Mouse (Mus musculus) 416B (cell line): Measurements from ENCODE around the gene Gm20661.

Source experiments
- DNase-seq: peaks from one replicate; pipeline ENCODE4 v3.0.0; 2011; ENCODE audit warnings: low read depth

Gm20661 gene

GRCm38 (mm10) chr9:107982681-107983346, at the start of gene Gm20661:
TSS of gene Gm20661 (plus strand) at chr9:107983058.
- DNase-seq: peak; percentile 100

DNA sequence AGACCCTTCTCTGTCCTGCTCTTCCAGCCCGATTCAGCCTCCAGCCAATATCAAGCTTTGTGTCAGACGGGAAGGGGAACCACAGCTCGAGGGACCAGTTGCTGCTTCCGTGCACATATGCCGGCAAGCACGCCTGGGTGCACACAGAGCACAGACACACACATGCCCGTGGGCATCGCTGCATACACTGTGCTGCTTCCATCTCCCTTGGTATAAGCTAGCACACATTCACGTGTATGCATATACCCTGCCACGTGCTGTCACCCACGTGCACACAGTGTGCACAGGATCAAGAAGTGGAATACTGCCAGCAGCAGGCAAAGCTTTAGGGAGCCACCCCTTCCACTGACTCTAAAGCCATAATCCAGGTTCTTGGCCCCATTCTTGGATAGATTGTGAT, 48.7 kb upstream of the Gm20661 start:
- DNase-seq: no peak

GRCm38 (mm10) chr9:107935374-107935773, 47.5 kb upstream of the Gm20661 start, which contains the start of gene Camkv:
TSS of gene Camkv (plus strand) at chr9:107935674.
- no peak for DNase-seq

DNA sequence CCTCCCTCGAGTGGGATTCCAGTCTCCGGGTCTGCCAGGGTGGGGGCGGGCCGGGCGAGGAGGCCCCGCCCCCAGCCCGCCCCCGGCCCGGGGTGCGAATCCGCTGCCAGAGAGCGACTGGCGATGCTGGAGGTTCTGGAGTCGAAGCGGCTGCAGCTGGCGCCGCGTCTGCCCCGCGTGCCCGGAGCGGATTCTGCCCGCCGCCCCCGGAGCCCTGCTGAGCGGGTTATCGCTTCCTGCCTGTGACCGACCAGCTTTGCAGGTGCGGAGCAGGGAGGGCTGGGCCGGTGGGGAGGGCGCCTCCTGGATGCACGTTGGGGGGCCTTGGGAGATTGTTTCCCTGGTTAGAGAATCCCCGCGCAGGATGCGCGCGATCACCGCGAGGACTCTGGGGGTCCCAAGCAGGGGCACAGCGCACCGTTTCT, 47.1 kb upstream of the Gm20661 start:
- DNase-seq: no peak

DNA sequence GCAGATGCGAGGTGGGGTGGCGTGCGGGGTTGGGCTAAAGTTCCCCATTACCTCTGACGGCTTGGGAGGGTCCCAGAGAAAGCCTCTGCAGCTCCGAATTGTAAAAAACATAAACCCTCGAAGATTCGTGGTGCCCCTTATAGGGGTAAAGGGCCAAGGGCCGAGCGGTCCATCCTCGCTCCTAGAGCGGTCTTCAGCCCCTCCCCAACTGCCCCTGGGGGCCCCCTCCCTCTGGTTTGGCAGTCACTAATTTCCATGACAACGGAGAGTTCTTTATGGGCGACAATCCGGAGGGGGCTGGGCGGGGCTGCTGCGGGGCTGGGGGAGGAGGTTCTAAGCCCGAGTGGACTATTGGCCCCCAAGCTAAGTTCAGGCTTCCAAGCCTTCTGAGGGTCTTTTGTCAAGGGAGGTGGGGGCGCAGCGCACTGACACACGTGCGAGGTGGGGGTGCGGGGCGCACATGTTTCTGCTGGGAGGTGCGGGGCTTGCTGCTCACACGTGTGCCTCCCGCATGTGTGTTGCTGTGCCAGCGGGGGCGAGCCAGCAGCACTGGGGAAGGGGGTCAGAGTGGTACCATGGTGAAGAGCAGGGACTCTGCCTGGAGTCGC, 46.5 kb upstream of the Gm20661 start:
- no peak for DNase-seq

- no peak for DNase-seq
Observed at GRCm38 (mm10) chr9:107936831-107937230, 46.0 kb upstream of the Gm20661 start.

DNA sequence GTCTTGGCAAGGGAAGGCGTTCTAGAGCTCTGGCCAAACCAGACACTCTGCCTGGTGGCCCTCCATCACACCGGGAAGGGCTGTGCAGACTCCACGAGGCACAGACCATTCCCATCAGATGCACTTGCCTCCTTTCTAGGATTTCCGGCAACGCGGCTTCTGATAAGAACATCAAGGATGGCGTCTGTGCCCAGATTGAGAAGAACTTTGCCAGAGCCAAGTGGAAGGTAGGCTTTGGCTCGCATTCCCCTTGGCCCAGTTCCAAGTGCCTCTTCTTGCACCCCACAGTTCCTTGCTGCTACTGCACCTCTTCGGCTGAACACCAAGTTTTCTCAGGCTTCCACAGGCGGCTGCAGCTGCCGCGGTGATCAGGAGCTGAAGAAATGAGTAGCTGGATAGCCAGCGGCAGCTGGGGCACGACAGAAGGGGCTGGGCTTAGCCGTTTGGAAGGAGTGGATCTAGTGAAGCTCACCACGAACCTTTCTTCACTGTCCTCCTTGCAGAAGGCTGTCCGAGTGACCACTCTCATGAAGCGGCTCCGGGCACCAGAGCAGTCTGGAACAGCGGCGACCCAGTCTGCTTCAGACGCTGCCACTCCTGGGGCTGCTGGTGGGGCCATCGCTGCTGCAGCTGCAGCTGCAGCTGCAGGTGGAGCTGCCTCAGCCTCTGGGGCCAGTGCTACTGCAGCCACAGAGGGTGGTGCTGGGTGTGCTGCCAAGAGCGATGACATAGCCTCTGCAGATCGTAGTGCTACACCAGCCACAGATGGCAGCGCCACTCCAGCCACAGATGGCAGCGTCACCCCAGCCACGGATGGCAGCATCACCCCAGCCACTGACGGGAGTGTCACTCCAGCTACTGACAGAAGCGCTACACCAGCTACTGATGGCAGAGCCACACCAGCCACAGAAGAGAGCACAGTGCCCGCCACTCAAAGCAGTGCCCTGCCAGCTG, 35.3 kb upstream of the Gm20661 start:
- DNase-seq: no peak

DNA sequence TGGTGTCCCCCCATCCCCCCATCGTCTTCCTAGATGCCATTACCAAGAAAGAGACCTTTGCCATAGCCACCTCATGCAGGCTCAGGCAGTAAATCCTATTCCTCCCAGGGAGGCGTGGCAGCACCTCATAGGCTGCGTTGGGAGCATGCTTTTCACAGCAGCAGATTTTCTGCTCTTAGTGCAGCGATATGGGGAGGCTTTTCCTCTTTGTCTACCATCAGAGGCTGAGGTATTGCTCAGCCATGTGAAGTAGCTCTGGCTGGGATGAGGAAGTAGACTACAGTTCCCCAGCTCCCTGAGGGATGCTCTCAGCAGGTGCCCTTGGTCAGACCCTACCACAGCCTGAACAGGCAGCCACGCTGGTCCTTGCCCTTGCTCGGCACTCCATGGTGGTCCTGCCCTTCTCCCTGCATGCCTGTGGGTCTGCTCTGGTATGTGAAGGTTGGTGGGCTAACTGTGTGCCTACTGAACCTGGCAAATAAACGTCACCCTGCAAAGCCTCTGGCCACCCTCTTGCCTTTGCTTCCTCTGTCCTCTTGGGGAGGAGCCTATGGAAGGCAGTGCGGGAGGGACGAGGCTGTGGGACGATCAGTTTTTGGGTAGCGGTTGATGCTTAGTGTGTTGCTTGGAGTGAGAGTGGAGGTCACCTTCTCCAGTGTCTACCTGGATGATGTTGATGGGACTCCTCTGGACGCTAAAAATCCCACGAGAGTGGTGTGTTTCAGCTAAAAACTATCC, 33.5 kb upstream of the Gm20661 start:
- DNase-seq: no peak

- no peak for DNase-seq
Observed at GRCm38 (mm10) chr9:107949922-107950235, 33.0 kb upstream of the Gm20661 start, which contains the start of gene Traip. TSS of gene Traip (plus strand) at chr9:107950136.

DNA sequence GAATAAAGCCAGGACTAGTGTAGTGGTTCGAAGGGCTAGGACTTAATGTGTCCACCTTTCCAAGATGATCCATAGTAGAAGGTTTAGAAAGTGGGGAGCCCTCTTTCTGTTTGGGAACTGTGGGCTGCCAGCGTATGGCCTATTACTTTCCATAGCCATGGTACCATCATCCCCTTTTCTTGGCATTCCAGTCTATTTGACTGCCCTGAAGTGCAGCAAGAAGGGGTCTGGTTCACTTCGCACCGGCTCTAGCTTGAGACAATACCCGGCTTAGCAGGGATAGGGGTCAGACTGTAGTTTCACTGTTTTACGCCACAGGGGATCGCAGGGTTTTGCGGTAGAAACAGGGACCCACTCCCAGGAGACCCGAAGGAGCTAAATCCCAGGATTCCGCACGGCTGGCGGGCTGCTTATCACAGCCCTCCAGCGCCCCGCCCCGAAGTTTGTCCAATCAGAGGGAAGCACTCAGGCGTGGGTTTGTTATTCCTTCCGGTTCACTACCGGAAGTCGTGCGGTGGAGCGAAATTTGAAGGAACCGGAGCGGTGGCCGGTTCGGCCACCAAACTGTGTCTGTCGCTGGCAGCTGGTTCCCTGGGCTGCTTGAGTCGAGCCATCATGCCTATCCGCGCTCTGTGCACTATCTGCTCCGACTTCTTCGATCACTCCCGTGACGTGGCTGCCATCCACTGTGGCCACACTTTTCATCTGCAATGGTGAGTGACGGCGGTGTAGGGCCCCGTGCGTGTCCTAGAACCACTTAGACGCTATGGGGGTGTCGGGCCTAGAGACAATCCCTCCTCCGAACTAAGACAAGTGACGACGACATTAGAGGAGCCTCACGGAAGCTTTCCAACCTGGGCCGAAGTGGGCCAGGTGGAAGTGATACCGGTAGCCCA, 32.1 kb upstream of the Gm20661 start:
- DNase-seq: peak; percentile 91

DNA sequence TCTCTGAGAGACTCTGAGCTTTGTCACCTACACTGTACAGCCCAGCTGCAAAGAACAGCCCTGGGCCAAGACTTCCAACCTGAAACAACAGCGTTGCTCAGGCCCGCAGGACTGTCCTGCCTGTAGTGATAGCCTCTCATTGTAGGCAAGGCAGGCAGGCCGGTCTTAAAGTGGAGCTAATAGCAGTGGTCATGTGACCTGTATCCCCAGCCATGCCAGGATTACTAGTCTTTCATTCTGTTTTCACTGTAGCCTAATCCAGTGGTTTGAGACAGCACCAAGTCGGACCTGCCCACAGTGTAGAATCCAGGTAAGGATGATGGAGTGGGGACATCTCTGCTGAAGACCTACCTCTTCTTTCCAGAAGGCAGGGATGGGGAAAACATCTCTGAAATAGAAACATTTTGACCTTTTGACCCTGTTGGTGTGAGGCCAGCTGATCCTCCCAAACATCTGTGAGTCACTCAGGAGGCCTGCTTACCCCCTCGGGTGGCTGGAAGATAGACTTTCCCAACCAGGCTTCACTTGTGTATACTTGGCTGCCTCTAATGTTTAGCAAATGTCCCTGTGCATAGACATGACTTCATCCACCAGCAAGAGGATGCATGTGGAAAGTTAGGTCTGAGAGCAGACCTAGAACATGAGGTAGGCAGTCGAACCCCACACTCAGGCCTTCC, 27.1 kb upstream of the Gm20661 start:
- DNase-seq: peak; percentile 36

- no peak for DNase-seq
Observed at GRCm38 (mm10) chr9:107957141-107957540, 25.7 kb upstream of the Gm20661 start.

DNA sequence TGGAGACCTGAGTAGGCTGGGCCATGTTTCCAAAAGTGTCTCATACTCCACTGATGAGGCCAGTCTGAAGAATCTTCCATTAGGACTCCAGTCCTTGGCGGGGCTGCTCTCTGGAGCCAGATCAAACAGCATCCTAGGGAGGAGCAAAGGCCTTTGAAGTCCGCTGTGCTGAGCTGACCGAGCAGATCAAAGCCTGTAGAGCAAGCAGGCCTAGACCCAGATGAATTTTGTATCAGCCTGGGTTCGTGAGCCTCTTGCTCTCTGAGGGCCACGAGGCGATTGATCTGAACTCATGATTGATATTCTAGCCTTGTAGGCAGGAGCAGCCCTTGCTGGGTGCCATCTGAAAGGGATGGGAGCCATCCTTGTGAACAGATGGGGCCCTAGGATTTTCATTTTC, 23.0 kb upstream of the Gm20661 start:
- DNase-seq: no peak

DNA sequence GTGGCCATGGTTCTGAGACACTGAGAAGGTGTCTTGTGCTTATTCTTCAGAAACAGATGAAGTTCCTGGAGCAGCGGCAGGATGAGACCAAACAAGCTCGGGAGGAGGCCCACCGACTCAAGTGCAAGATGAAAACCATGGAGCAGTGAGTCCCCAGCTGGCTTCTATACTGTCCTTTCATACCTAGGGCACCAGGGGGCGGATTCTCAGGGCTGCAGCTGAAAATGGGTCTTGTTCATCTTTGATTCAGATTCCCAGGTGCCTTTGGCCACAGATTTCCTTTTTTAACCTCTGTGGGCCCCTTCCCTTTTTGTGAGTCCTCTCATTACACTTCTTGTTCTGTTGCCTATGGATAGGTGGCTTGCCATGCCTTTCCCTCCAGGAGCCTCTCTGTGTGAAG, 21.9 kb upstream of the Gm20661 start:
- peak; percentile 27 for DNase-seq

- no peak for DNase-seq
Observed at GRCm38 (mm10) chr9:107961351-107961762, 21.5 kb upstream of the Gm20661 start.

GRCm38 (mm10) chr9:107961881-107962280, 21.0 kb upstream of the Gm20661 start:
- peak; percentile 36 for DNase-seq

DNA sequence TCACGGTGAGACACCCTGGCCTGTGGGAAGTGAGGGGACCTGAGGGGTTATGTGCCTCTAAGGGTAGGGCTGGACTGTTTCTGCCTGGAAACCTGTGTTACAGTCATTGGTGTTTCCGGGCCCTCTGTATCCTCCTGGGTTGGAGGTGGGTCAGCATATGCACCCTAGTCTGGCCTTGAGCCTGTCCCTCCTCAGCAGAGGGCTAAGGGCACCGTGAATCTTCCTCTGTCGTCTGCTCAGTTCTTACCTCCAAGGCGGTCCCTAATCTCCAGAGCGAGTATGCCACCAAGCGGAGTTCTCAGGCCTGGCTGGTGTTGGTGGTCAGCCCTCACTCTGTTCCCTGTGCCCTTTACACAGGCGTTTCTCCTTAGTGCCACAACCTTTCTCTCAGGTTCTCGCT, 19.9 kb upstream of the Gm20661 start:
- DNase-seq: no peak

DNA sequence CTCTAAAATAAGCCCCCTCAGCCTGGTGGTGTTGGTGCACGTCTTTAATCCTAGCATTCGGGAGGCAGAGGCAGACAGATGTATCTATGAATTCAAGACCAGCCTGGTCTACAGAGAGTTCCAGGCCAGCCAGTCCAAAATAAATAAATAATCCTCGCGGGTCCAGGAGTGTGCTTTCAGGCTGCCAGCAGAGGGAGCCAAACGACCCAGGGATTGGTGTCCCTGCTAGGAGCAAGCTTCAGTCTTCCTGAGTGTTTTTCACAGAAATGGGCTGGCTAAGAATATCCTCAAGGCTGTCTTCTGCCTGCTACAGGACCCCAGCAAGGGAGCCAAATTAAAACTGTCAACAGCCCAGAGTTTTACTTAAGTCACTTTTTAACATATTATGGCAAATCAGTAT, 19.2 kb upstream of the Gm20661 start:
- peak; percentile 86 for DNase-seq

GRCm38 (mm10) chr9:107964681-107965080, 18.2 kb upstream of the Gm20661 start:
- DNase-seq: no peak

GRCm38 (mm10) chr9:107966676-107967075, 16.2 kb upstream of the Gm20661 start:
- no peak for DNase-seq
